Mouse (Mus musculus) midbrain, embryonic 11.5 days (tissue): ENCODE measurements around the gene Vps8. TPM values are rescaled to one million over a fixed set of nuclear protein-coding genes. Genes with fewer than 3 reads are reported as not detected.

Experiments
- ATAC-seq: fragments of 200-750 bp; cut with Nextera tagmentation; 2 replicates; pipeline ENCODE4 v1.8.0; 2017; ENCODE audit warnings: moderate TSS enrichment, moderate library complexity; ENCODE audit not compliant: low FRiP score
- DNase-seq: peaks from one replicate; pipeline ENCODE4 v3.0.0; 2015; ENCODE audit warnings: low spot score; ENCODE audit errors: missing footprints
- H3K27ac ChIP-seq: fragments of 300-500 bp; sonication (generic); 2 replicates; pipeline ENCODE4 v1.5.1; 2014; ENCODE audit warnings: low read depth, low read length
- H3K27me3 ChIP-seq: fragments of 300-500 bp; sonication (generic); 2 replicates; pipeline ENCODE4 v1.6.1; 2014; ENCODE audit warnings: mild to moderate bottlenecking, low read length, moderate library complexity, mixed read lengths; ENCODE audit not compliant: control insufficient read depth, insufficient read depth
- H3K36me3 ChIP-seq: fragments of 300-500 bp; sonication (generic); 2 replicates; pipeline ENCODE4 v1.6.1; 2014; ENCODE audit warnings: mild to moderate bottlenecking, low read length, moderate library complexity, mixed read lengths; ENCODE audit not compliant: control insufficient read depth, insufficient read depth
- H3K4me1 ChIP-seq: fragments of 300-500 bp; sonication (generic); 2 replicates; pipeline ENCODE4 v1.6.1; 2014; ENCODE audit warnings: low read length; ENCODE audit not compliant: control insufficient read depth, insufficient read depth
- H3K4me2 ChIP-seq: fragments of 300-500 bp; sonication (generic); 2 replicates; pipeline ENCODE4 v1.6.1; 2014; ENCODE audit warnings: mild to moderate bottlenecking, moderate library complexity
- H3K4me3 ChIP-seq: fragments of 300-500 bp; sonication (generic); 2 replicates; pipeline ENCODE4 v1.5.1; 2014; ENCODE audit warnings: low read depth, low read length
- H3K9ac ChIP-seq: fragments of 300-500 bp; sonication (generic); 2 replicates; pipeline ENCODE4 v1.6.1; 2014; ENCODE audit warnings: low read length
- H3K9me3 ChIP-seq: fragments of 300-500 bp; sonication (generic); 2 replicates; pipeline ENCODE4 v1.6.1; 2016; ENCODE audit warnings: low read length; ENCODE audit not compliant: control insufficient read depth
- WGBS: fragments of 180-500 bp; shearing (Covaris S2); extraction: QIAGEN DNeasy Blood & Tissue Kit; methylation state at CpG from one replicate; pipeline ENCODE4 v1.1.7; 2014; 5-methylcytosine and 5-hydroxymethylcytosine counted together
- polyA plus RNA-seq: library from polyadenylated mRNA; unstranded; fragments of >200 nt; fragmentation: Nextera tagmentation; extraction: Ambion mirVana; gene quantifications from 2 replicates; pipeline ENCODE4 v1.2.1, GENCODE M21; 2014

Gene Vps8
- polyA plus RNA-seq, 1 experiment from 2014 or later, result 27.1 TPM

- DNase-seq, result no peak
- Histone ChIP-seq H3K9me3 (no peaks in the 10 kb centered on the region), H3K4me1 (no peaks in the 10 kb centered on the region), H3K27ac (no peak overlapping the region), H3K9ac (no peak overlapping the region), H3K27me3 (no peaks in the 10 kb centered on the region), H3K4me3 (no peak overlapping the region), H3K36me3 (no peaks in the 10 kb centered on the region), H3K4me2 (no peak overlapping the region)
- ATAC-seq, result no peak
- WGBS, result 89% methylated on average over 7 of the region's 7 CpGs
Measured at GRCm38 (mm10) chr16:21569952-21570351, 147.0 kb downstream of the Vps8 start.

- H3K4me2 ChIP-seq, result no peak overlapping the region
- H3K9me3 ChIP-seq, result no peaks in the 10 kb centered on the region
- DNase-seq (peak; percentile 79), ATAC-seq (no peak)
- no peak overlapping the region for H3K27ac ChIP-seq
- H3K27me3 ChIP-seq, result no peaks in the 10 kb centered on the region
- no peak overlapping the region for H3K9ac ChIP-seq
- no peak overlapping the region for H3K4me3 ChIP-seq
- no peaks in the 10 kb centered on the region; the same call in 1 of the 2 replicates for H3K4me1 ChIP-seq
- whole genome bisulfite sequencing, result 86% methylated on average over 5 of the region's 5 CpGs
- H3K36me3 ChIP-seq, result no peaks in the 10 kb centered on the region
Measured at GRCm38 (mm10) chr16:21570786-21571185, 147.9 kb downstream of the Vps8 start.

DNA sequence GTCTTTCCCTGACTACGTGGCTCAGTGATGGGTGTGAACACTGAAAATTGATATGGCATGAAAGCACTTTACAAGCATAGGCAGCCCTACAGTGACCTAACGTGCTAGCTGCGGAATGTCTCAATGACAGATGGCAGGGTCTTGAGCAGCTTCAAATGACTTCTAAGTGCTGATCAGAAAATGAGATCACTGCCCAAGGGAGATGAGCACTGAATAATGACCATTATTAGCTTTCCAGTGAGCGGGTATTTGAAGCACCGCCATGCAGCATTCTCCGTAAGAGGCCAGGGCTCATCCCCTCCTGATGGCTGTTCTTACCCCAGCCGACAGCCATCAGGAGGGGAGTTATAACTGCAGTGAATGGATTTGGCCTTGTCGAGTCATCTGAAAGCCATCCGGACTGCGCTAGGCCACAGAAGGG, 153.1 kb downstream of the Vps8 start:
- Histone ChIP-seq H3K4me1 (no peaks in the 10 kb centered on the region; the same call in 1 of the 2 replicates), H3K4me2 (no peak overlapping the region), H3K4me3 (no peak overlapping the region), H3K27me3 (no peaks in the 10 kb centered on the region), H3K36me3 (no peaks in the 10 kb centered on the region), H3K27ac (no peak overlapping the region), H3K9me3 (no peaks in the 10 kb centered on the region), H3K9ac (no peak overlapping the region)
- no peak for DNase-seq
- WGBS, result 64% methylated on average over 10 of the region's 10 CpGs
- peak; percentile 59; the same call in 1 of the 2 replicates for ATAC-seq

DNA sequence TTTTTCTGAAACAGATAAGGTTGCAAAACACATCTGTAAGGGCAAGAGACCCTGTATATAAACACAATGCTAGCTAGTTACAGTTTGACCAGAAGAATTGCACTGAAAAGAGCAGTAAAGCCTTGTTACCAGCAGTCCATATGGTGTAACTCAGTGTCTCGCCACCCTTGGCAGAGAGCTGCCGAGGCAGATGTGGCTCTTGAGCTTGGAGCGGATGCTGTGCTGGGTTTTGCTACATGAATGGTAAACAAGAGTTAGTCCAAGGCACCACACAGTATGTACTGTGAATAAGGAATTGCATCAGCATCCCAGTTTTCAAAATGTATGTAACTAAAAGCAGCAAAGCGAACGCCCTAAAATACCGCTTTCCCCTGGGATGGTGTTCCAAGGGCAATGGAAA, 166.2 kb downstream of the Vps8 start:
- Histone ChIP-seq H3K27me3 (no peaks in the 10 kb centered on the region), H3K4me3 (no peak overlapping the region), H3K4me2 (no peak overlapping the region), H3K9ac (no peak overlapping the region), H3K4me1 (no peaks in the 10 kb centered on the region), H3K9me3 (no peaks in the 10 kb centered on the region), H3K36me3 (no peaks in the 10 kb centered on the region), H3K27ac (no peak overlapping the region)
- no peak for ATAC-seq
- no peak for DNase-seq
- WGBS, result 94% methylated on average over 6 of the region's 6 CpGs

DNA sequence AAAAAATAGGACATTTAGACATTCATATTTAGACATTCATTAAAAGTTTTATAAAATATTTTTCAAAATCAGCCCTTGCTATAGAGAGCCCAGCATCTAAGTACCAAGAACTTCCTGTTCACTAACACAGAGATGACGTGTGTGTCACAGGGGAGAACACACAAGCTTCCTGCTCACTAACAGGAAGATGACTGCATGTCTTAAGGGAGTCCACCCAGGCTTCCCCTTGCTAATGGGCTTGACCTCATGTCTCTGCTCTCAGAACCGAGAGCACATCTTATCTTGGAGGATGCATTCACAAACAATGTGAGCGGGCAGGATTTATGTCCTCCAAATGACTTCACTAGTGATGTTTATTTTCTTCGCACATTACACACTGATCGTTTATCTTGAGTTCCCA, 167.9 kb downstream of the Vps8 start:
- no peaks in the 10 kb centered on the region for H3K36me3 ChIP-seq
- no peak overlapping the region for H3K9ac ChIP-seq
- no peaks in the 10 kb centered on the region for H3K27me3 ChIP-seq
- DNase-seq, result no peak
- H3K9me3 ChIP-seq, result no peaks in the 10 kb centered on the region
- H3K4me1 ChIP-seq, result no peaks in the 10 kb centered on the region
- H3K4me2 ChIP-seq, result no peak overlapping the region
- ATAC-seq, result no peak
- H3K27ac ChIP-seq, result no peak overlapping the region
- WGBS, result 88% methylated on average over 5 of the region's 5 CpGs
- H3K4me3 ChIP-seq, result no peak overlapping the region

DNA sequence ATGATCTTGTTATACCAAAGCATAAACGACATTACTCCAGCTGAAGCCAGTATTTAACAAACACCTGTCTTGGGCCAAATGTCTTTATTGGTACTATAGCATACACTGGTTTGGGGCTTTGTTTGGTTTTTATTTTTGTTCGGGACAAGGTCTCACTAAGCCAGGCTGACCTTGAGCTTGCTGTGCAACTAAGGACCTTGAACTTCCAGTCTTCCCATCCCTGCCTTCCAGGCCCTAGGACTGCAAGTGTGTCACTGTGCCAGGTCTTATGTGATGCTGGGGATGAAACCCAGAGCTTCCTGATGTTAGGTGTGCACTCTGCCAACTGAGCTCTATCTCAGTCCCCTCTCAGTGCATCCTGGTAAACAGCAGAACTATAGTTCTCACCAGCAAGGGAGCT, 168.6 kb downstream of the Vps8 start:
- Histone ChIP-seq H3K27ac (no peak overlapping the region), H3K27me3 (no peaks in the 10 kb centered on the region), H3K4me3 (no peak overlapping the region), H3K9ac (no peak overlapping the region), H3K9me3 (no peaks in the 10 kb centered on the region), H3K4me2 (no peak overlapping the region), H3K4me1 (no peaks in the 10 kb centered on the region), H3K36me3 (no peaks in the 10 kb centered on the region)
- DNase-seq (no peak), ATAC-seq (no peak)
- WGBS, result 88% methylated on average over 2 of the region's 2 CpGs

DNA sequence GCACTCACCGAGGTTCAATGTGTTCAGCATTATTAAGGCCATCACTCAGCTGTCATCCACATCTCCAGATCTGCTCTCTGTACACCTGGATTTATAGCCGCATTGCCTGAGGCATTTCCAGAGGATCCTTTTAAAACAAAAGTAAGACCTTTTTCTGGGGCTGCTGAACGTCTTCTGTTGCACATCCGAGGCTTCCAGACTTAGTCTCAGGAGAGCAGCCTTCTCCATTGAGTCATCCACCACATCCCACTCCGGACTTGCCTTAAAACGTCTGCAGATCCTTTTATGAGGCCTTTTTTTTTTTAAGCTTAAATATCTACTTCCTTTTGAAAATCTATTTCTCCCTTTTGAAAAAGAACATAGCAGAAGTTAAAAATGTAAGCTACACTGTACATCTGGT, 172.6 kb downstream of the Vps8 start:
- no peak overlapping the region for H3K4me2 ChIP-seq
- no peak overlapping the region for H3K27ac ChIP-seq
- no peak for DNase-seq
- no peaks in the 10 kb centered on the region for H3K27me3 ChIP-seq
- no peak overlapping the region for H3K9ac ChIP-seq
- H3K4me3 ChIP-seq, result no peak overlapping the region
- H3K9me3 ChIP-seq, result no peaks in the 10 kb centered on the region
- WGBS, result 88% methylated on average over 6 of the region's 6 CpGs
- H3K4me1 ChIP-seq, result no peaks in the 10 kb centered on the region
- ATAC-seq, result no peak
- no peaks in the 10 kb centered on the region for H3K36me3 ChIP-seq

DNA sequence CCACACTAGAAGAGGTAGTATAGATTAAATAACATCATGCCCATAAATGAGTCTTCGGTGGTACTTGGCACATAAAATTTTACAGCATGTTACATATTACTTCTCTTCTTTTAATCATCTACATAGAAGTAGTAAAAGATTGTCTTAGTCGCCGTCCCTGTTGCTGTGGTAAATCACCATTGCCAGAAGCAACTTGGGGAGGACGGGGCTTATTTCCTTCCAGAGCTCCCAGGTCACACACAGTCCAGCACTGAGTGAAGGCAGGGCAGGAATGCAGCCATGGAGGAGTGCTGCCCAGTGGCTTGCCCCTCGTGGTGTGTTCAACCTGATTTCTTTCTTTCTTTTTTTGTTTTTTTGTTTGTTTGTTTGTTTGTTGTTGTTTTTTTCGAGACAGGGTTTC, 181.4 kb downstream of the Vps8 start:
- ATAC-seq, result no peak
- H3K27ac ChIP-seq, result no peak overlapping the region
- no peaks in the 10 kb centered on the region for H3K27me3 ChIP-seq
- no peak overlapping the region for H3K4me3 ChIP-seq
- H3K36me3 ChIP-seq, result no peaks in the 10 kb centered on the region
- H3K4me2 ChIP-seq, result no peak overlapping the region
- no peaks in the 10 kb centered on the region for H3K4me1 ChIP-seq
- WGBS, result 91% methylated on average over 6 of the region's 6 CpGs
- H3K9me3 ChIP-seq, result no peaks in the 10 kb centered on the region
- no peak for DNase-seq
- no peak overlapping the region for H3K9ac ChIP-seq

- Histone ChIP-seq H3K4me1 (no peaks in the 10 kb centered on the region), H3K27ac (no peak overlapping the region), H3K9me3 (no peaks in the 10 kb centered on the region), H3K4me2 (no peak overlapping the region), H3K4me3 (no peak overlapping the region), H3K9ac (no peak overlapping the region), H3K36me3 (no peaks in the 10 kb centered on the region), H3K27me3 (no peaks in the 10 kb centered on the region)
- DNase-seq (no peak), ATAC-seq (no peak)
- 90% methylated on average over 6 of the region's 6 CpGs for WGBS
Measured at GRCm38 (mm10) chr16:21606249-21607020, 183.5 kb downstream of the Vps8 start.
